Mouse (Mus musculus) intestine, postnatal 0 days (tissue): ENCODE results near the gene Lrrc17. TPM values are rescaled to one million over a fixed set of nuclear protein-coding genes. Genes with fewer than 3 reads are reported as not detected.
"Not testable (repeated sequence)": the region's sequence is repeated elsewhere in the genome, so short reads cannot be mapped to it uniquely, and the experiment has no call there.

Experiments
- ATAC-seq: fragments of 200-750 bp; cut with Nextera tagmentation; 2 replicates; pipeline ENCODE4 v1.8.0; 2017; ENCODE audit warnings: mild to moderate bottlenecking, moderate TSS enrichment, moderate library complexity
- H3K27ac ChIP-seq: fragments of 300-500 bp; sonication (generic); 2 replicates; pipeline ENCODE4 v1.5.1; 2014; ENCODE audit warnings: mild to moderate bottlenecking, low read depth, low read length, moderate library complexity
- H3K27me3 ChIP-seq: fragments of 300-500 bp; sonication (generic); replicated peaks from 2 replicates; pipeline ENCODE4 v1.6.1; 2014; ENCODE audit warnings: low read length, mixed read lengths; ENCODE audit not compliant: control insufficient read depth, insufficient read depth
- H3K36me3 ChIP-seq: fragments of 300-500 bp; sonication (generic); 2 replicates; pipeline ENCODE4 v1.6.1; 2014; ENCODE audit warnings: mild to moderate bottlenecking, moderate library complexity; ENCODE audit not compliant: control insufficient read depth, insufficient read depth
- H3K4me1 ChIP-seq: fragments of 300-500 bp; sonication (generic); replicated peaks from 2 replicates; pipeline ENCODE4 v1.6.1; 2014; ENCODE audit warnings: antibody characterized with exemption, low read length, mixed read lengths; ENCODE audit not compliant: control insufficient read depth, insufficient read depth
- H3K4me2 ChIP-seq: fragments of 300-500 bp; sonication (generic); replicated peaks from 2 replicates; pipeline ENCODE4 v1.6.1; 2014; ENCODE audit warnings: low read depth, mild to moderate bottlenecking, moderate library complexity
- H3K4me3 ChIP-seq: fragments of 300-500 bp; sonication (generic); 2 replicates; pipeline ENCODE4 v1.5.1; 2014; ENCODE audit warnings: low read depth, low read length
- H3K9ac ChIP-seq: fragments of 300-500 bp; sonication (generic); 2 replicates; pipeline ENCODE4 v1.6.1; 2014; ENCODE audit warnings: mild to moderate bottlenecking, low read depth, low read length
- H3K9me3 ChIP-seq: fragments of 300-500 bp; sonication (generic); 2 replicates; pipeline ENCODE4 v1.6.1; 2016; ENCODE audit warnings: mixed run types; ENCODE audit not compliant: control insufficient read depth
- CTCF ChIP-seq: sonication (generic); IDR thresholded peaks from 2 replicates; pipeline ENCODE4 v1.5.1; 2016; ENCODE audit warnings: low read depth, mild to moderate bottlenecking, control low read depth, antibody characterized with exemption, moderate library complexity
- WGBS: fragments of 180-500 bp; shearing (Covaris S2); extraction: QIAGEN DNeasy Blood & Tissue Kit; methylation state at CpG from one replicate; pipeline ENCODE4 v1.1.7; 2014; 5-methylcytosine and 5-hydroxymethylcytosine counted together
- polyA plus RNA-seq: library from polyadenylated mRNA; unstranded; fragments of >200 nt; fragmentation: Nextera tagmentation; extraction: Ambion mirVana; gene quantifications from 2 replicates; pipeline ENCODE4 v1.2.1, GENCODE M21; 2015

Lrrc17 gene
- polyA plus RNA-seq, 1 experiment from 2014 or later: 10.3 TPM

- peak; percentile 86 for TF ChIP-seq CTCF
- Histone ChIP-seq H3K9ac (no peak overlapping the region), H3K36me3 (no peaks in the 10 kb centered on the region), H3K9me3 (no peaks in the 10 kb centered on the region), H3K4me2 (no peak overlapping the region), H3K27ac (no peak overlapping the region), H3K4me3 (no peak overlapping the region), H3K27me3 (no peaks in the 10 kb centered on the region; the same call in 1 of the 2 replicates), H3K4me1 (no peaks in the 10 kb centered on the region)
- no peak for ATAC-seq
- WGBS: 53% methylated on average over 6 of the region's 6 CpGs
Measured at GRCm38 (mm10) chr5:21586763-21587162, 43.4 kb downstream of the Lrrc17 start.

GRCm38 (mm10) chr5:21587683-21588082 is 44.3 kb downstream of the Lrrc17 start:
- no peaks in the 10 kb centered on the region for H3K4me1 ChIP-seq
- no peaks in the 10 kb centered on the region for H3K36me3 ChIP-seq

GRCm38 (mm10) chr5:21588220-21588619 is 44.9 kb downstream of the Lrrc17 start:
- H3K4me1 ChIP-seq: no peaks in the 10 kb centered on the region
- H3K4me3 ChIP-seq: no peak overlapping the region
- no peak for TF ChIP-seq CTCF
- no peak for ATAC-seq
- no peaks in the 10 kb centered on the region for H3K36me3 ChIP-seq
- H3K9me3 ChIP-seq: no peaks in the 10 kb centered on the region
- H3K4me2 ChIP-seq: no peak overlapping the region
- H3K27me3 ChIP-seq: no peaks in the 10 kb centered on the region
- H3K27ac ChIP-seq: no peak overlapping the region
- WGBS: 90% methylated on average over 13 of the region's 13 CpGs
- H3K9ac ChIP-seq: no peak overlapping the region

More at GRCm38 (mm10) chr5:21587683-21588082, 44.3 kb downstream of the Lrrc17 start:
- no peak for ATAC-seq
- Histone ChIP-seq H3K27me3 (no peaks in the 10 kb centered on the region; the same call in 1 of the 2 replicates), H3K4me3 (no peak overlapping the region), H3K27ac (no peak overlapping the region), H3K9ac (no peak overlapping the region), H3K9me3 (no peaks in the 10 kb centered on the region), H3K4me2 (no peak overlapping the region)
- WGBS: 80% methylated on average over 7 of the region's 7 CpGs
- no peak for TF ChIP-seq CTCF

- Histone ChIP-seq H3K4me1 (no peaks in the 10 kb centered on the region), H3K9ac (no peak overlapping the region), H3K36me3 (no peaks in the 10 kb centered on the region), H3K4me2 (no peak overlapping the region), H3K4me3 (no peak overlapping the region), H3K27ac (no peak overlapping the region), H3K27me3 (no peaks in the 10 kb centered on the region), H3K9me3 (no peaks in the 10 kb centered on the region)
- TF ChIP-seq CTCF: no peak
- no peak for ATAC-seq
- 82% methylated on average over 2 of the region's 2 CpGs for WGBS
Measured at GRCm38 (mm10) chr5:21592106-21592505, 48.7 kb downstream of the Lrrc17 start.

- no peak for TF ChIP-seq CTCF
- Histone ChIP-seq H3K4me3 (no peak overlapping the region), H3K27ac (no peak overlapping the region), H3K4me2 (no peak overlapping the region), H3K36me3 (no peaks in the 10 kb centered on the region), H3K9ac (no peak overlapping the region), H3K27me3 (no peaks in the 10 kb centered on the region), H3K9me3 (no peaks in the 10 kb centered on the region), H3K4me1 (no peaks in the 10 kb centered on the region)
- ATAC-seq: no peak
- 90% methylated on average over 9 of the region's 9 CpGs for WGBS
Measured at GRCm38 (mm10) chr5:21593201-21593709, 49.9 kb downstream of the Lrrc17 start.

GRCm38 (mm10) chr5:21599536-21599935 is 56.2 kb downstream of the Lrrc17 start:
- H3K36me3 ChIP-seq, H3K4me3 ChIP-seq, H3K27ac ChIP-seq, H3K4me2 ChIP-seq, H3K9me3 ChIP-seq, H3K9ac ChIP-seq, ATAC-seq, H3K4me1 ChIP-seq, H3K27me3 ChIP-seq: not testable (repeated sequence)
- 64% methylated on average over 2 of the region's 2 CpGs for WGBS

GRCm38 (mm10) chr5:21599961-21600360 is 56.6 kb downstream of the Lrrc17 start:
- no peak overlapping the region for H3K27ac ChIP-seq
- no peak for ATAC-seq
- H3K4me3 ChIP-seq: no peak overlapping the region
- WGBS: 94% methylated on average over 4 of the region's 4 CpGs
- H3K36me3 ChIP-seq: no peaks in the 10 kb centered on the region
- H3K9ac ChIP-seq: no peak overlapping the region
- H3K4me1 ChIP-seq: no peaks in the 10 kb centered on the region
- no peak for TF ChIP-seq CTCF
- H3K4me2 ChIP-seq: no peak overlapping the region
- H3K9me3 ChIP-seq: no peaks in the 10 kb centered on the region
- no peaks in the 10 kb centered on the region for H3K27me3 ChIP-seq
